Mouse (Mus musculus): ENCODE results near the gene Cyb5d1.

DNA sequence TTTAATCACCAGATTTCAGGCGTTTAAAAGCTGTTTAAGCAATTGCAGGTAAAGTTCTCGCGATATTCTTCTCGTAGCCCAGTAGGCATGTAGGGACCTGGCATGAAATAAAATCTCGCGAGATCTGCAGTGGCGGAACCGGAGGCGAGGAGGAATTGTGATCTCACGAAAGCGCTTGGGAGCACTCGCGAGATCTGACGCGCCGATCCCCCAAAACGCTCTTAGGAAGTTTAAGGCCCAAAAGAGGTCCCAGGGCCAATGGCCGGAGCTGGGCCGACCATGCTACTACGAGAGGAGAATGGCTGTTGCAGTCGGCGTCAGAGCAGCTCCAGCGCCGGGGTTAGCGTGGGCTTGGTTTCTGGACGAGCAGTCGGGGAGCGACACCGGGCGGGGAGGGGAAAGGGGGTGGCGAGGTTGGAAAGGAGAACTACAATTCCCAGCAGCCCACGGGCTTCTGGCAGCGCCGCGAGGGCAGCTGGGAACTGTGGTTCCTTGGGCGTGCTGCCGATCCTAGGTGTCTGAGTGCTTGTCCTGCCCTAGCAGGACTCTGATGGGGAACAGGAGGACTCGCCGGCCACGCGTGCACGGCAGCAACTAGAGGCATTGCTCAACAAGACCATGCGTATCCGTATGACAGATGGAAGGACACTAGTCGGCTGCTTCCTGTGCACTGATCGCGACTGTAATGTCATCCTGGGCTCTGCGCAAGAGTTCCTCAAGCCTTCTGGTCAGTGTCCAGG, 373 bp upstream of the Cyb5d1 start:
- no peak for TF ChIP-seq CTCF (IDR thresholded peaks at IDR 0.05; ENCODE audit: low read depth)
- peak; percentile 89 for TF ChIP-seq EP300 (IDR thresholded peaks at IDR 0.05; ENCODE audit: low read depth)

All from liver, embryonic 14.5 days (tissue).